Mouse (Mus musculus) intestine, embryonic 15.5 days (tissue): ENCODE measurements around the gene 1110051M20Rik. TPM values are rescaled to one million over a fixed set of nuclear protein-coding genes. Genes with fewer than 3 reads are reported as not detected.
"Not testable (repeated sequence)": the region's sequence is repeated elsewhere in the genome, so short reads cannot be mapped to it uniquely, and the experiment has no call there.

ENCODE experiments used
- ATAC-seq: fragments of 200-750 bp; cut with Nextera tagmentation; 2 replicates; pipeline ENCODE4 v1.8.0; 2017; ENCODE audit warnings: moderate TSS enrichment, moderate library complexity
- H3K27ac ChIP-seq: fragments of 300-500 bp; sonication (generic); 2 replicates; pipeline ENCODE4 v1.5.1; 2015; ENCODE audit warnings: mild to moderate bottlenecking, inconsistent platforms
- H3K27me3 ChIP-seq: fragments of 300-500 bp; sonication (generic); replicated peaks from 2 replicates; pipeline ENCODE4 v1.6.1; 2015; ENCODE audit warnings: inconsistent platforms
- H3K36me3 ChIP-seq: fragments of 300-500 bp; sonication (generic); 2 replicates; pipeline ENCODE4 v1.6.1; 2015; ENCODE audit warnings: inconsistent platforms
- H3K4me1 ChIP-seq: fragments of 300-500 bp; sonication (generic); replicated peaks from 2 replicates; pipeline ENCODE4 v1.6.1; 2015; ENCODE audit warnings: inconsistent platforms
- H3K4me2 ChIP-seq: fragments of 300-500 bp; sonication (generic); replicated peaks from 2 replicates; pipeline ENCODE4 v1.6.1; 2015; ENCODE audit warnings: mild to moderate bottlenecking, inconsistent platforms
- H3K4me3 ChIP-seq: fragments of 300-500 bp; sonication (generic); replicated peaks from 2 replicates; pipeline ENCODE4 v1.5.1; 2015; ENCODE audit warnings: inconsistent platforms
- H3K9ac ChIP-seq: fragments of 300-500 bp; sonication (generic); 2 replicates; pipeline ENCODE4 v1.6.1; 2015; ENCODE audit warnings: inconsistent platforms
- H3K9me3 ChIP-seq: fragments of 300-500 bp; sonication (generic); 2 replicates; pipeline ENCODE4 v1.6.1; 2016; ENCODE audit warnings: inconsistent platforms
- WGBS: fragments of 180-500 bp; shearing (Covaris S2); methylation state at CpG from one replicate; pipeline ENCODE4 v1.1.7; 2015; 5-methylcytosine and 5-hydroxymethylcytosine counted together
- polyA plus RNA-seq: library from polyadenylated mRNA; unstranded; fragments of >200 nt; fragmentation: Nextera tagmentation; extraction: Ambion mirVana; gene quantifications from 2 replicates; pipeline ENCODE4 v1.2.1, GENCODE M21; 2015

Gene 1110051M20Rik
- polyA plus RNA-seq: 36.3 and 38.6 TPM in 2 replicates

DNA sequence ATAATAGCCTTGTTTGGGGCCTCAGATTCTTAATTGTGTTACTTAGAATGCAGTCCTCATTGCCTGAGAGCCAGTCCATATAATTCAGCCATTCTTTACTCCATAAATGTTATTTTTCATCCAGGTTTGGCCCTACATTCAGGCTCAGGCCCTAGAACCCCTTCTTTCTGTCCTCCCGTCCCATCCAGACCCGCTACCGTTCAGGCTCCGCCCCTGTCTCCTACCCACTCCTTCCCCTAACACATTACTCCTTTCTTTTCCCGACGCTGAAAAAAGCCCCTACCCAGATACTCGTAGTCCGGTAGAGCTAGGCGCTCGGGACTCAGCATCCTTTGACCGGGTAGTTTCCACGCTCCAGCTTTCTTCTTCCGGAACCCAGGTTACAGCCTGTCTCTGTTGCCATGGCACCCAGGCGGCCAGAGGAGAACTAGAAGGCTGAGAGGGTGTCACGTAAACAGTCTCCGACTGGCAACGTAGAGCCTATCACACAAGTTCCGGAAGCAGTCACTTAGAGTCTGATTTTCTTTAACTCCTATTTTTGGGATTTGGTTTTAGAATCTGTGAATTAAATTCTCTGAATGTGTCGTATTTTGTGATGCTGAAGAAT is at the start of gene 1110051M20Rik:
TSS of gene 1110051M20Rik (minus strand) at position 419 of the 607 bp plus-strand sequence.
- Histone ChIP-seq H3K27me3 (no peaks in the 10 kb centered on the region), H3K9me3 (no peaks in the 10 kb centered on the region), H3K4me2 (peak within 1 kb of the TSS; percentile 59), H3K36me3 (no peaks in the 10 kb centered on the region), H3K4me3 (peak within 1 kb of the TSS; percentile 67), H3K27ac (no peak within 1 kb of the TSS), H3K4me1 (no peaks in the 10 kb centered on the region), H3K9ac (peak within 1 kb of the TSS; percentile 39)
- peak; percentile 89 for ATAC-seq
- WGBS: 1% methylated on average over 19 of the region's 19 CpGs

DNA sequence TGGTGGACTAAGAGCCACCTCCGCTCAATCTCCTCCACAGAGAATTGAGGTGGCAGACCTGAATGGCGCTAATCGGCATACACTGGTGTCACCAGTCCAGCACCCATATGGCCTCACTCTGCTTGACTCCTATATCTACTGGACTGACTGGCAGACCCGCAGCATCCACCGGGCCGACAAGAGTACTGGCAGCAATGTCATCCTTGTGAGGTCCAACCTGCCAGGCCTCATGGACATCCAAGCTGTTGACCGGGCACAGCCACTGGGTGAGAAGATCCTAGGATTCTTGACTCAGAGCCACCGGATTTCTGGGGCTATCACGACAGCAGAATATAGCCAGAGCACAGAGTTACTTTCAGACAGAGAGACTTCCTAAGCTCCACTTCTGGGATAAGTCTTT is 49.5 kb upstream of the 1110051M20Rik start:
- peaks cover 63% of the 10 kb centered on the region for H3K36me3 ChIP-seq
- no peak overlapping the region for H3K4me2 ChIP-seq
- no peaks in the 10 kb centered on the region for H3K9me3 ChIP-seq
- no peaks in the 10 kb centered on the region for H3K27me3 ChIP-seq
- ATAC-seq: no peak
- H3K9ac ChIP-seq: no peak overlapping the region
- H3K4me3 ChIP-seq: no peak overlapping the region
- no peaks in the 10 kb centered on the region for H3K4me1 ChIP-seq
- WGBS: 97% methylated on average over 9 of the region's 9 CpGs
- H3K27ac ChIP-seq: no peak overlapping the region

DNA sequence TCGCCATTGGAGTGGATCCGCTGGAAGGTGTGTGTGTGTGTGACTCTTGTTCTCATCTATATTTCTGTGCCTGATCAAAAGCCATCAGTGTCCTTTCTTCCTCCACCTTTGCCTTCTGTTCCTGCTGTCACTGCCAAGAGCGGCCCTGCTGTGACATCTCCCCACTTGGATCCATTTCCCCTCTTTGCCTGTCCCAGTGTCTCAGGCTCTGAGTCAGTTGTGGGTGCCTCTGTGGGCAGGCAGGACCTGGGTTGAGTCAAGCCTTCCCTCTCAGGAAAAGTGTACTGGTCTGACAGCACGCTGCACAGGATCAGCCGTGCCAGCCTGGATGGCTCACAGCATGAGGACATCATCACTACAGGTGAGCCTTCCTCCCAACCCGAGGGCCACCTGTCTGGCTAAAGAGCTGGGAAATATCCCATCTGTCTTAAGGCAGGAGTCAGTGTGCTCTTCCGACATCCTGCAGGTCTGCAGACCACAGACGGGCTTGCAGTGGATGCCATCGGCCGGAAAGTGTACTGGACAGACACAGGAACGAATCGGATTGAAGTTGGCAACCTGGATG is 47.6 kb upstream of the 1110051M20Rik start:
- peaks cover 55% of the 10 kb centered on the region for H3K36me3 ChIP-seq
- no peak overlapping the region for H3K27ac ChIP-seq
- no peaks in the 10 kb centered on the region for H3K9me3 ChIP-seq
- ATAC-seq: no peak
- H3K4me1 ChIP-seq: no peaks in the 10 kb centered on the region
- no peak overlapping the region for H3K4me3 ChIP-seq
- H3K27me3 ChIP-seq: no peaks in the 10 kb centered on the region
- no peak overlapping the region for H3K4me2 ChIP-seq
- 91% methylated on average over 12 of the region's 12 CpGs for WGBS
- no peak overlapping the region for H3K9ac ChIP-seq

DNA sequence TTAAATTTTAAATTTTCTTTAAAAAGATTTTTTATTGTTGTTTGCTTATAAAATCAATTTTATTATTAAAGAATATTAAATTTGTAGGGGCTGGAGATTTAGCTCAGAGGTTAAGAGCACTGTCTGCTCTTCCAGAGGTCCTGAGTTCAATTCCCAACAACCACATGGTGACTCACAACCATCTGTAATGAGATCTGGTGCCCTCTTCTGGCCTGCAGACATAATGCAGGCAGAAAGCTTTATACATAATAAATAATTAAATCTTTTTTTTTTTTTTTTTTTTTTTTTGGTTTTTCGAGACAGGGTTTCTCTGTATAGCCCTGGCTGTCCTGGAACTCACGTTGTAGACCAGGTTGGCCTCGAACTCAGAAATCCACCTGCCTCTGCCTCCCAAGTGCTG is 42.8 kb upstream of the 1110051M20Rik start:
- peaks cover 25% of the 10 kb centered on the region for H3K36me3 ChIP-seq
- not testable (repeated sequence) for H3K9ac ChIP-seq, H3K4me2 ChIP-seq, H3K27me3 ChIP-seq, H3K9me3 ChIP-seq, H3K4me3 ChIP-seq, H3K4me1 ChIP-seq, ATAC-seq, H3K27ac ChIP-seq
- WGBS: 47% methylated on average over 3 of the region's 3 CpGs

DNA sequence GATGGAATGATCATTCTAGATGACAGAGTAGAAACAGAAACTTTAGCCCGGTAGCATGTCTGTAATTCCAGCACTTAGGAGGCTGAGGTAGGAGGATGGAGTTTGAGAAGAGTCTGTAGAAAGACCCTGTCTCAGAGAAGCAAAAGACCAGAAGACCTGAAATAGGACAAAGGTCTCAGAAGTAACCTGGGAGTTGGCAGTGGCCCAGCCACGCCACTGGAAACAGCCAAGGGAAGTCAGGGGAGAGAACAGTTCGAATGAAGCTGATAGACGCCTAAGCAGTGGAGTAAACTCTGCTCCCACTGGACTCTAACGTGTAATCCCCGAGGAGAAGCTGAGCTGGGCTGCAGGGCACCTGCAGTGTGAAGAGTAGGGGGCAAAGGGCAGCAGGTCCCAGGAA is 40.8 kb upstream of the 1110051M20Rik start:
- no peaks in the 10 kb centered on the region for H3K9me3 ChIP-seq
- H3K36me3 ChIP-seq: peaks cover 20% of the 10 kb centered on the region
- H3K4me2 ChIP-seq: no peak overlapping the region
- peak; percentile 44; the same call in 1 of the 2 replicates for ATAC-seq
- no peaks in the 10 kb centered on the region for H3K4me1 ChIP-seq
- H3K27me3 ChIP-seq: no peaks in the 10 kb centered on the region
- H3K9ac ChIP-seq: no peak overlapping the region
- no peak overlapping the region for H3K4me3 ChIP-seq
- 77% methylated on average over 6 of the region's 6 CpGs for WGBS
- no peak overlapping the region for H3K27ac ChIP-seq

DNA sequence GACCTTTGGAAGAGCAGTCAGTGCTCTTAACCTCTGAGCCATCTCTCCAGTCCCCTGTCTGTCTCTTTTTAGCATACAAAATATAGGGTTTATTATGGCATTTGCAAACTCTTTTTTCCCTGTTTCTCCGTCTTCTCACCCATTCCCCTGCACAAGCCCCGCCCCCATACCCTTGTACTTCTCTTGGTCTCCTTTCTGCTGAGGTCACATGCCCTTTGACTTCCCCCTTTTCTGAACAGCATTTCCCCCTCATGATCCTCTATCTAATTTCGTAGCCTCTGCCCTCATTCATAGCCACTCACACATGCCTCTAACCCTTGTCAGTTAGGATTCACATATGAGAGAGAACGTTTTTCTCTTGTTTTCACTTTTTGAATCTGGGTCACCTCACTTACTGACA is 40.2 kb upstream of the 1110051M20Rik start:
- WGBS: 78% methylated on average over 4 of the region's 4 CpGs
- no peak for ATAC-seq
- Histone ChIP-seq H3K9me3 (no peaks in the 10 kb centered on the region), H3K36me3 (peaks cover 20% of the 10 kb centered on the region), H3K9ac (no peak overlapping the region), H3K4me3 (no peak overlapping the region), H3K27ac (no peak overlapping the region), H3K27me3 (no peaks in the 10 kb centered on the region), H3K4me2 (no peak overlapping the region), H3K4me1 (no peaks in the 10 kb centered on the region)

DNA sequence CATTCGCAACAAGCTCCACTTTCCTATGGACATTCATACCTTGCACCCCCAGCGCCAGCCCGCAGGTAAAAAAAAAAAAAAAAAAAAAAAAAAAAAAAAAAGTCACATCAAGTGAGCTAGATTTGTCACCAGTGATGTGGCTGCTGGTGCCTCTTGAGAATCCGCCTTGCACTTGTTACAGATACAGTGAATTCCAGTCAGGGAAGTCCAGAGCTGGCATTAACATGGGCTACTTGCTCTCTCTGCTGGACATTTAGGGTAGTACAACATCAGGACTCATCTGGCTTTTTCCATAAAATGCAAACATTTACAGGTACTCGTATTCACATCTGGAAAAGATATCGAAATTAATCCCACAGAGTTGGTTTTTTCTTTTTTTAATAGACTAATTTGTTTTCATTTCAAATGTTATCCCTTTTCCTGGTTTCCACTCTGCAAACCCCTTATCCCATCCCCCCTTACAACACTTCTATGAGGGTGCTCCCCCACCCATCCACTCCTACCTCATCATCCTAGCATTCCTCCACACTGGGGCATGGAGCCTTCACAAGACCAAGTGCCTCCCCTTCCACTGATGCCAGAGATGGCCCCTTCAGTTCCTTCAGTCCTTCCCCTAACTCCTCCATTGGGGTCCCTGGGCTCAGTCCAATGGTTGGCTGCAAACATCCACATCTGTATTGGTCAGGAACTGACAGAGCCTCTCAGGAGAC is 36.5 kb upstream of the 1110051M20Rik start:
- peak; percentile 39; the same call in 1 of the 2 replicates for ATAC-seq
- H3K27ac ChIP-seq: no peak overlapping the region
- WGBS: 66% methylated on average over 6 of the region's 6 CpGs

DNA sequence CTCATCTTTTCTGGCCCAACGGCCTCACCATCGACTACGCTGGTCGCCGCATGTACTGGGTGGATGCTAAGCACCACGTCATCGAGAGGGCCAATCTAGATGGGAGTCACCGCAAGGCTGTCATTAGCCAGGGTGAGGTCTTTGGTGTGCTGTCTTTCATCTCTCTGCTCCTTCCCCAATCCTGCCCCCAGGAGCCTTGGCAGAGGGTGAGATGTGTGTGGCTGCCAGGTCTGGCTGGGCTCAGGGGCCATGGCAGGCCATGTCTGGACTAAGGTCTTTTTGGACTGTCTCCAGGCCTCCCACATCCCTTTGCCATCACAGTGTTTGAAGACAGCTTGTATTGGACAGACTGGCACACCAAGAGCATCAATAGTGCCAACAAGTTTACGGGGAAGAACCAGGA is 35.9 kb upstream of the 1110051M20Rik start:
- 93% methylated on average over 9 of the region's 9 CpGs for WGBS
- peaks cover 37% of the 10 kb centered on the region for H3K36me3 ChIP-seq
- no peaks in the 10 kb centered on the region for H3K9me3 ChIP-seq
- H3K4me1 ChIP-seq: peaks cover 6% of the 10 kb centered on the region; the same call in 1 of the 2 replicates
- no peak overlapping the region for H3K4me2 ChIP-seq
- ATAC-seq: 0 out of 2 replicates have a peak, but pooled peaks have one; percentile 13
- no peak overlapping the region for H3K27ac ChIP-seq
- no peak overlapping the region for H3K4me3 ChIP-seq
- H3K9ac ChIP-seq: no peak overlapping the region
- H3K27me3 ChIP-seq: no peaks in the 10 kb centered on the region

More for the DNA sequence above, 36.5 kb upstream of the 1110051M20Rik start:
- Histone ChIP-seq H3K4me1 (peaks cover 6% of the 10 kb centered on the region; the same call in 1 of the 2 replicates), H3K27me3 (no peaks in the 10 kb centered on the region), H3K9me3 (no peaks in the 10 kb centered on the region), H3K4me3 (no peak overlapping the region), H3K9ac (no peak overlapping the region), H3K4me2 (no peak overlapping the region), H3K36me3 (peaks cover 36% of the 10 kb centered on the region)

DNA sequence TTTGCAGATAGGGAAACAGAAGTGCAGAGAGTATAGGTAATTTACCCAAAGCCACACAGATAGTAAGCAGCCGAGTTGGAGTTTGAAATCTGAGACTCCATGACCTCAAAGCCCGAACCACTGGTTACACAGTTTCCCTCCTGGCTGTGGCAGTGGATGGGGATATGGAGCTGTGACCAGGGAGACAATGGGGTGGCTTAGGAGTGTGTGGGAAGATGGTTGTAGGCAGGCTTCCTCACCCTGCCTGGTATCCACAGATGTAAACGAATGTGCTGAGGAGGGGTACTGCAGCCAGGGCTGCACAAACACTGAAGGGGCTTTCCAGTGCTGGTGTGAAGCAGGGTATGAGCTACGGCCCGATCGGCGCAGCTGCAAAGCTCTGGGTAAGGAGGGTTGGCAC is 32.3 kb upstream of the 1110051M20Rik start:
- H3K4me1 ChIP-seq: peaks cover 24% of the 10 kb centered on the region
- H3K4me3 ChIP-seq: no peak overlapping the region
- H3K27ac ChIP-seq: no peak overlapping the region
- no peaks in the 10 kb centered on the region for H3K27me3 ChIP-seq
- H3K4me2 ChIP-seq: no peak overlapping the region
- WGBS: 77% methylated on average over 7 of the region's 7 CpGs
- no peak overlapping the region for H3K9ac ChIP-seq
- no peaks in the 10 kb centered on the region for H3K9me3 ChIP-seq
- ATAC-seq: no peak
- peaks cover 35% of the 10 kb centered on the region for H3K36me3 ChIP-seq

DNA sequence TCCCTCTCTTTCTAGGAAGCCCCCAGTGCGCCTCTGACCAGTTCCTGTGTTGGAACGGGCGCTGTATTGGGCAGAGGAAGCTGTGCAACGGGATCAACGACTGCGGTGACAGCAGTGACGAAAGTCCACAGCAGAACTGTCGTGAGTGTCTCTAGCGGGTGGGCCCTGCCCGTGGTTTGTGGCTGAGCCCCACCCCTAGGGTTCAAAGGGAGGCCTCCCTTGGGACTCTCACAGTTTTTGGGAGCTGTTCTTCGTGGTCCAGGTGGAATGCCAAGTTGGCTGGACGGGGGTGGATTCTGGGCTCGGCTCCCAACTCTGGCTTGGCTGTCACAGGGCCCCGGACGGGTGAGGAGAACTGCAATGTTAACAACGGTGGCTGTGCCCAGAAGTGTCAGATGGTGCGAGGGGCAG is 31.8 kb upstream of the 1110051M20Rik start:
- Histone ChIP-seq H3K9me3 (no peaks in the 10 kb centered on the region), H3K4me1 (peaks cover 24% of the 10 kb centered on the region), H3K27me3 (no peaks in the 10 kb centered on the region), H3K9ac (no peak overlapping the region), H3K4me2 (no peak overlapping the region), H3K27ac (no peak overlapping the region), H3K36me3 (peaks cover 32% of the 10 kb centered on the region), H3K4me3 (no peak overlapping the region)
- ATAC-seq: no peak
- 69% methylated on average over 17 of the region's 17 CpGs for WGBS

DNA sequence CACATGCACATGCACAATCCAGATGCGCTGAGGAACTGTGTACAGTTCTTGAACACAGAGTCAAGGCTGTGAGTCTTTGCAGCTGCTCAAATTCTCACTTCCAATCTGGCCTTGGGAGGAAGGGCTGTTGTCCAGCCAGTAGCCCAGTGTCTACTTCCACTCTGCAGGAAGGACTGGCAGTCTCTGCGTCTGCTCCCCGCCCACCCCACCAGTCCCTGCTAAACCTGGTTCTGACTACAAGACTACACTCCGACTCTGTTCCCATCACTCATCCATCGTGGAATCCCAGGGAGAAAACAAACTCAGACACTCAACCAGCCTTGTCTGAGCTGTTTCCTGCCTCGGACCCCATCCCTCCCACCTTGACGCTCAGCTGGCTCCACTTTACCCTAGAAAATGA is 31.3 kb upstream of the 1110051M20Rik start:
- H3K27ac ChIP-seq: no peak overlapping the region
- H3K9ac ChIP-seq: no peak overlapping the region
- H3K4me1 ChIP-seq: peaks cover 24% of the 10 kb centered on the region
- H3K4me3 ChIP-seq: no peak overlapping the region
- no peaks in the 10 kb centered on the region for H3K27me3 ChIP-seq
- peaks cover 32% of the 10 kb centered on the region for H3K36me3 ChIP-seq
- WGBS: 65% methylated on average over 7 of the region's 7 CpGs
- no peak overlapping the region for H3K4me2 ChIP-seq
- no peaks in the 10 kb centered on the region for H3K9me3 ChIP-seq
- ATAC-seq: no peak

DNA sequence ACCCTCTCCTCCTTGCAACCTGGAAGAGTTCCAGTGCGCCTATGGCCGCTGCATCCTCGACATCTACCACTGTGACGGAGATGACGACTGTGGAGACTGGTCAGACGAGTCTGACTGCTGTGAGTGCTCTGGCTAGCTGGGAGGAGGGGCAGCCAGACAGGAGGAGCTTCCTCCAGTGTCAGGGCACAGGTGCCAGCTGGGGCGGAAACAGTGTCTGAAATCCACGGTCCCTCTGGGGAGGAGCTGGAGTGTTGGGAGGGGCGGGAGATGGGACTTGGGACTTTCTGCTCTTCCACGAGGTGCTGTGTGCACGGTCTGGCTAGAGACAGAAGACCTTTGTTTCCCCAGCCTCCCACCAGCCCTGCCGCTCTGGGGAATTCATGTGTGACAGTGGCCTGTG is 29.9 kb upstream of the 1110051M20Rik start:
- H3K4me2 ChIP-seq: peak overlapping the region; percentile 41
- peaks cover 27% of the 10 kb centered on the region for H3K4me1 ChIP-seq
- H3K36me3 ChIP-seq: peaks cover 26% of the 10 kb centered on the region
- 46% methylated on average over 12 of the region's 12 CpGs for WGBS
- no peaks in the 10 kb centered on the region for H3K9me3 ChIP-seq
- ATAC-seq: peak; percentile 95
- no peak overlapping the region for H3K9ac ChIP-seq
- no peak overlapping the region for H3K4me3 ChIP-seq
- H3K27me3 ChIP-seq: no peaks in the 10 kb centered on the region
- peak overlapping the region; percentile 61 for H3K27ac ChIP-seq
